Mouse (Mus musculus) forelimb bud, embryonic 11.5 days (tissue): ENCODE results near the gene Prr5l.

Source experiments
- DNase-seq: peaks from one replicate; pipeline ENCODE4 v3.0.0-alpha.2; 2012; ENCODE audit warnings: low read depth, low spot score

Gene Prr5l

GRCm38 (mm10) chr2:101882998-101883397, at the start of gene Prr5l:
Gene Prr5l, minus strand, starts transcription at chr2:101883027.
- DNase-seq, result no peak

GRCm38 (mm10) chr2:101932169-101932936, 49.5 kb upstream of the Prr5l start:
- no peak for DNase-seq

- DNase-seq, result no peak
These were observed 42.9 kb upstream of the Prr5l start for GRCm38 (mm10) chr2:101925591-101926188.

- no peak for DNase-seq
These were observed 42.4 kb upstream of the Prr5l start for GRCm38 (mm10) chr2:101925183-101925582.

GRCm38 (mm10) chr2:101923181-101923580, 40.4 kb upstream of the Prr5l start:
- no peak for DNase-seq

GRCm38 (mm10) chr2:101922302-101922701, 39.5 kb upstream of the Prr5l start:
- DNase-seq, result no peak

GRCm38 (mm10) chr2:101920136-101920554, 37.3 kb upstream of the Prr5l start:
- DNase-seq, result no peak

- no peak for DNase-seq
These were observed 35.7 kb upstream of the Prr5l start for GRCm38 (mm10) chr2:101918518-101918917.

GRCm38 (mm10) chr2:101909326-101910080, 26.7 kb upstream of the Prr5l start:
- no peak for DNase-seq

- no peak for DNase-seq
These were observed 25.9 kb upstream of the Prr5l start for GRCm38 (mm10) chr2:101908773-101909172.

- DNase-seq, result no peak
These were observed 24.7 kb upstream of the Prr5l start for GRCm38 (mm10) chr2:101907386-101908022.

- no peak for DNase-seq
These were observed 23.5 kb upstream of the Prr5l start for GRCm38 (mm10) chr2:101906379-101906690.

GRCm38 (mm10) chr2:101905534-101906378, 22.9 kb upstream of the Prr5l start:
- DNase-seq, result peak; percentile 92

GRCm38 (mm10) chr2:101902196-101902595, 19.4 kb upstream of the Prr5l start:
- DNase-seq, result no peak

GRCm38 (mm10) chr2:101896425-101897204, 13.8 kb upstream of the Prr5l start:
- DNase-seq, result no peak

GRCm38 (mm10) chr2:101894126-101894525, 11.3 kb upstream of the Prr5l start:
- no peak for DNase-seq

GRCm38 (mm10) chr2:101891143-101891542, 8.3 kb upstream of the Prr5l start:
- DNase-seq, result no peak

GRCm38 (mm10) chr2:101888886-101889285, 6.1 kb upstream of the Prr5l start:
- DNase-seq, result no peak

- peak; percentile 88 for DNase-seq
These were observed 3.1 kb upstream of the Prr5l start, which contains the start of gene Commd9 for GRCm38 (mm10) chr2:101885768-101886438. Gene Commd9, plus strand, starts transcription at chr2:101886247.

GRCm38 (mm10) chr2:101884286-101884685, 1.5 kb upstream of the Prr5l start:
- DNase-seq, result no peak
